Mouse (Mus musculus): ENCODE data around the gene Tstd1. TPM values are rescaled to one million over a fixed set of nuclear protein-coding genes. Genes with fewer than 3 reads are reported as not detected.
A peak's percentile ranks its signal among the peaks of the same experiment; 100 is the strongest.

Tstd1 gene
- polyA plus RNA-seq, 1 experiment from 2014 or later: 8.8 TPM

DNA sequence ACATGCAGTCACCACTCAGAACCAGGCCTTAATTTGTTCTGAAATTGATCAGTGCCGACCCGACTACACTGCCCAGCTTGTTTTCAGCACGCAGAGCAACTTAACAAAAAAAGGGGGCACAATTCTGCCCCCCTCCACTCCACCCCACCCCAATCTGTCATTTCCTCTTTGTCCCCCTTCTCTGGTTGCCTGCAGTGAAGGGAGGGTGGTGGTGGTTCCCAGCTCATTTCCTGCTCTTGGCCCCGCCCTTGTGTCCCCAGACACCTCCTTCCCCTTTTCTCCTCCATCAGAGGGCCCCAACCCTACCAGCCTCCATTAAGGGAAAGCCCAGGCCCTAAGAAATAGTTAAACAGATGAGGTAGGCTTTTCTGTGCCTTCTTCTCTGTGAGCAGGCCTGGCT, 28.6 kb upstream of the Tstd1 start:
- no peak overlapping the region for H3K4me2 ChIP-seq
- WGBS: 83% methylated on average over 4 of the region's 4 CpGs
- H3K9me3 ChIP-seq: no peaks in the 10 kb centered on the region
- H3K4me3 ChIP-seq: no peak overlapping the region
- H3K27ac ChIP-seq: no peak overlapping the region
- H3K4me1 ChIP-seq: no peaks in the 10 kb centered on the region
- H3K27me3 ChIP-seq (replicated peaks): no peaks in the 10 kb centered on the region
- no peaks in the 10 kb centered on the region for H3K36me3 ChIP-seq (replicated peaks)
- ATAC-seq (replicated peaks): no peak
- H3K9ac ChIP-seq: no peak overlapping the region

DNA sequence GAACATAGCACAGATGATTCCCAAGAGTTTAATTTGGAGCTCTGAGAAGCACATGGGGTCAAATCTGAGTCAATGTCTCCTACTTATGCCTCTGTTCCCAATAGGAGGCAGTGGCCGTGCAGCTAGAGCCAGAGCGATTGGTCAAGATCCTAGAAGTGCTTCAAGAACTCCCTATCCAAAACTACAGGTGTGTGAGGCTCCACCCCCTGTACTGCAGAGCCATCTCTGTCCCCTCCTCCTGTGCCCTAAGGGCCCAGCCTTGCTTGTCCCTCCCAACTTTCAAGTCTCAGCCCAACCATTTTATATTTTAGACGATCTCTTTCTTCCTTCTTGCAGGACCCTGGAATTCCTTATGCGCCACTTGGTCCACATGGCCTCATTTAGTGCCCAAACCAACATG, 16.9 kb upstream of the Tstd1 start:
- ATAC-seq (replicated peaks): no peak
- 85% methylated on average over 4 of the region's 4 CpGs for WGBS
- H3K4me1 ChIP-seq: no peaks in the 10 kb centered on the region
- H3K36me3 ChIP-seq (replicated peaks): no peaks in the 10 kb centered on the region
- no peak overlapping the region for H3K4me2 ChIP-seq
- H3K27me3 ChIP-seq (replicated peaks): no peaks in the 10 kb centered on the region; the same call in 1 of the 2 replicates
- no peak overlapping the region for H3K27ac ChIP-seq
- H3K9me3 ChIP-seq: no peaks in the 10 kb centered on the region
- no peak overlapping the region for H3K9ac ChIP-seq
- H3K4me3 ChIP-seq: no peak overlapping the region

DNA sequence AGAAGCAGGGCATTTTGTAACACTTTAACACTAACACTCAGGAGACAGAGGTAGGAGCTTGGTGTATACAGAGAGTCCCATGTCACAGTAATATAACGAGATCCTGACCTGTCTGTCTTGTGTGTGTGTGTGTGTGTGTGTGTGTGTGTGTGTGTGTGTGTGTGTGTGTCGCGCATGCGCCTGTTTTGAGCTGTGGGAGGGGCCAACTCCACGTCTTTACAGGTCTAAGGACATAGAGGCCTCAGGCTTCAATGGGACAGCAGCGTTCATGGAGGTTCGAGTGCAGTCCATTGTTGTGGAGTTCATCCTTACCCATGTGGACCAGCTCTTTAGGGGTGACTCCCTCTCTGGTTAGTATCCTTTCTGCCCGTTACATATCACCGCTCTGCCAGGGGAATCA, 15.7 kb upstream of the Tstd1 start:
- Histone ChIP-seq H3K27ac (no peak overlapping the region), H3K27me3 (replicated peaks) (peaks cover 4% of the 10 kb centered on the region; the same call in 1 of the 2 replicates), H3K4me2 (no peak overlapping the region), H3K36me3 (replicated peaks) (no peaks in the 10 kb centered on the region), H3K9me3 (no peaks in the 10 kb centered on the region), H3K4me1 (no peaks in the 10 kb centered on the region), H3K9ac (no peak overlapping the region), H3K4me3 (no peak overlapping the region)
- ATAC-seq (replicated peaks): no peak
- 76% methylated on average over 7 of the region's 9 CpGs for WGBS

DNA sequence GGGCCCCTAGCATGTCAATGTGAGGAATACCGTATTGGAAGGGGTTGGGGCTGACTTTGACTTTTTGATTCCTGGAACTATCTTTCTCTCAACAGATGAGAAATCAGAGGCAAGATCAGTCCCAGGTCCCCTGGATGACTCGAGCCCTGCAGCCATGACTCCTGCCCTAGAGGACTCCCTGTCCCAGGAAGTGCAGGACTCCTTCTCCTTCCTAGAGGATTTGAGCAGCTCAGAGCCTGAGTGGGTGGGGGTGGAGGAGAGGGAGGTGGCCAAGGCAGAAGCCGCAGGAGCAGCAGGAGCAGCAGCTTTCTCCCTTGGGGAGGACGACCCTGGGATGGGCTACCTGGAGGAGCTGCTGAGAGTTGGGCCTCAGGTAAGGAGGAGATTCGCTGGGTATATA, 11.4 kb upstream of the Tstd1 start:
- Histone ChIP-seq H3K4me1 (no peaks in the 10 kb centered on the region), H3K36me3 (replicated peaks) (no peaks in the 10 kb centered on the region), H3K9me3 (no peaks in the 10 kb centered on the region), H3K27ac (no peak overlapping the region), H3K9ac (no peak overlapping the region), H3K27me3 (replicated peaks) (peaks cover 11% of the 10 kb centered on the region; the same call in 1 of the 2 replicates), H3K4me2 (no peak overlapping the region), H3K4me3 (no peak overlapping the region)
- WGBS: 80% methylated on average over 5 of the region's 5 CpGs
- ATAC-seq (replicated peaks): no peak

DNA sequence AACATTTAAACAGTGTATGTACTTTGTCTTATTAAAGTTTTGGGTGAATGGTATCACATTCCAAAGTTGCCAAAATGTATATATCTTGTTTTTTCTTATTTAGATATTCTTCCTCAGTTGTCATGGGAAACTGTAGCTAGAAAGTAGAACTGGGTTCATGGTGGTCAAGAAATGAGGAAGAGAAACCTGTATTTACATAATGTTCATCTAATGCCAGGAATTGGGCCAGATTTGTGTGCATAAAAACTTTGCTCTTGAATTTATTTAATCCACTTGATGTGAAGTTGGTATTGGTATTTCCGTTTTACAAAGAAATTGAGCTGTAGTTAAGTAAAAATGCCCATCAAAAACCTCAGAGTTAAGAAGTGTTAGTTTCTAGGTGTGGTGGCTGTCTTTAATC, 8.4 kb upstream of the Tstd1 start:
- peaks cover 1% of the 10 kb centered on the region; the same call in 1 of the 2 replicates for H3K36me3 ChIP-seq (replicated peaks)
- 94% methylated on average over 1 of the region's 1 CpGs for WGBS
- H3K27ac ChIP-seq: no peak overlapping the region
- H3K4me3 ChIP-seq: no peak overlapping the region
- no peak overlapping the region for H3K9ac ChIP-seq
- peaks cover 22% of the 10 kb centered on the region for H3K4me1 ChIP-seq
- ATAC-seq (replicated peaks): no peak
- no peak overlapping the region for H3K4me2 ChIP-seq
- H3K27me3 ChIP-seq (replicated peaks): peaks cover 11% of the 10 kb centered on the region; the same call in 1 of the 2 replicates
- H3K9me3 ChIP-seq: no peaks in the 10 kb centered on the region

DNA sequence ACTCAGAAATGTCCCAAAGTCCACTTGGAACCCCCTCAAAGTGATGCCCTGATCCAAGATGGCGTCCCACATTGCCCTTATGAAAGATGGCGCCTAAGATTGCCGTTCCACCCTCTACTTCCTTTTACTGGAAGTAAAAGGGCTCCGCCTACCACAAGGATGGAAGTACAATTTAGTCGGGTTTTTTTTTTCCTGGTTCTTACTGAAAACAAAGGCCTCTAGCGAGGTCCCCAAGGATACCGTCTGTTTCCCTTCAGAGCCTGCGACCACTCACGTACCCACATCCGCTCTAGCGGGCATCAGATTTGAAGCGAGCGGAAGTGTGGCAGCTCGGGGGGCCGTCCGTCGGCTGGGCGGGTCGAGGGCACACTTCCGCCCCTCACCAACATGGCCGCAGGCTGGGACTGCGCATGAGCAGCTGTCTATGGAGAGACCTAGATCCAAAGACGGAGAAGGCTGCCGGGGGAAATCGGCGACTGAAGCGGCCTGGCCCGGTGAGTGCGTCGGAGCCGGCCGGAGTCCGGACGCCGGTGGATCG, 7.7 kb upstream of the Tstd1 start, which contains the start of gene Usf1:
Gene Usf1, plus strand, starts transcription at position 367 of the 538 bp plus-strand sequence.
- Histone ChIP-seq H3K36me3 (replicated peaks) (peaks cover 8% of the 10 kb centered on the region; the same call in 1 of the 2 replicates), H3K27me3 (replicated peaks) (peaks cover 11% of the 10 kb centered on the region; the same call in 1 of the 2 replicates), H3K27ac (peak within 1 kb of the TSS; percentile 96), H3K4me1 (peaks cover 22% of the 10 kb centered on the region), H3K9me3 (no peaks in the 10 kb centered on the region), H3K4me2 (peak within 1 kb of the TSS; percentile 55), H3K4me3 (peak within 1 kb of the TSS; percentile 92), H3K9ac (peak within 1 kb of the TSS; percentile 97)
- ATAC-seq (replicated peaks): peak; percentile 98
- WGBS: under 1% methylated on average over 36 of the region's 36 CpGs

DNA sequence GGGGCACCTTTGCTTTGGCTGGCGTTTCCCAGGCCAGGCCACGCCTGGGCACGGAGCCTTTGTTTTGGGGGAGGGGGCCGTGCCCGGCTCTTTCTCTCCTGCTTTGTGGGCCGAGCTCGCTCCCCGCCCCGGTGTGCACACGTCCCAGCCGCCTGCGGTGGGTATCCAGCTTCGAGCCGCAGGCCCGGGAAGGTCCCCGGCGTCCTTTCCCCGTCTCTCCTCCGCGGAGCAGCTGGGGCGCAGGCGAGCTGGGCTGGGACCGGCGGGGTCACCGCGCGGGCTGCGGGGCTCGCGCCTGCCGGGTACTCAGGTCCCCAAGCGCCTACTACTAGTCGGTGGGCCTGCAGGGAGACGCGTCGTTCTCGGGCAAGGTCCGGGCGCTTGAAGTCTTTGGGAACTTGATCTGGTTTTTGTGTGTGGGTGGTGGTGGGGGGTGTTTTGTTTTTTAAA, 7.2 kb upstream of the Tstd1 start:
- peak overlapping the region; percentile 96 for H3K27ac ChIP-seq
- peaks cover 13% of the 10 kb centered on the region; the same call in 1 of the 2 replicates for H3K36me3 ChIP-seq (replicated peaks)
- WGBS: under 1% methylated on average over 37 of the region's 39 CpGs
- peaks cover 11% of the 10 kb centered on the region; the same call in 1 of the 2 replicates for H3K27me3 ChIP-seq (replicated peaks)
- ATAC-seq (replicated peaks): peak; percentile 86
- peak overlapping the region; percentile 92 for H3K4me3 ChIP-seq
- peaks cover 22% of the 10 kb centered on the region for H3K4me1 ChIP-seq
- H3K4me2 ChIP-seq: peak overlapping the region; percentile 55
- H3K9ac ChIP-seq: peak overlapping the region; percentile 97
- no peaks in the 10 kb centered on the region for H3K9me3 ChIP-seq

DNA sequence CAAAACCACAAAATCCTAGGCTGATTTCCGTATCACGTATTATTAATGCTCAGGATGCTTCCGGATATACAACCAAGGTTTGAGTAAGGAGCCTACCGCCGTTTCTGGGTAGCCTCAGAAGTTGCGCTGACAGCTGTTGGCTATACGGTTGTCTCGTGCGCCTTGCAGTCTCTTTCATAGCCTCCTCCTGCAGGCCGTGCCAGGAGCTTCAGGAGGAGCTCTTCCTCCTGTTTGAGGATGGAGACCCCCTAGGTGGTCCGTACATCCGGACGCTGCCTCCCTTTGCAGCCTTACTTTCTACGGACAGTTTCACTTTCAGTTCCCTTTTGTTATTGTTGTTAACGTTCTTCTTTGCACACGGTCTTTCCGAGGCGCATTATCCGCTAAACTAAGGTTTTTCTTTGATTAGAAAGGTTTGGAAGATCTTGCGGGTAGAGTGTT, 6.7 kb upstream of the Tstd1 start:
- H3K36me3 ChIP-seq (replicated peaks): peaks cover 18% of the 10 kb centered on the region; the same call in 1 of the 2 replicates
- H3K27ac ChIP-seq: peak overlapping the region; percentile 96
- ATAC-seq (replicated peaks): peak; percentile 59
- WGBS: under 1% methylated on average over 20 of the region's 20 CpGs
- H3K4me2 ChIP-seq: peak overlapping the region; percentile 55
- H3K4me3 ChIP-seq: peak overlapping the region; percentile 92
- H3K9ac ChIP-seq: peak overlapping the region; percentile 97
- H3K27me3 ChIP-seq (replicated peaks): peaks cover 11% of the 10 kb centered on the region; the same call in 1 of the 2 replicates
- H3K9me3 ChIP-seq: no peaks in the 10 kb centered on the region
- H3K4me1 ChIP-seq: peaks cover 22% of the 10 kb centered on the region

DNA sequence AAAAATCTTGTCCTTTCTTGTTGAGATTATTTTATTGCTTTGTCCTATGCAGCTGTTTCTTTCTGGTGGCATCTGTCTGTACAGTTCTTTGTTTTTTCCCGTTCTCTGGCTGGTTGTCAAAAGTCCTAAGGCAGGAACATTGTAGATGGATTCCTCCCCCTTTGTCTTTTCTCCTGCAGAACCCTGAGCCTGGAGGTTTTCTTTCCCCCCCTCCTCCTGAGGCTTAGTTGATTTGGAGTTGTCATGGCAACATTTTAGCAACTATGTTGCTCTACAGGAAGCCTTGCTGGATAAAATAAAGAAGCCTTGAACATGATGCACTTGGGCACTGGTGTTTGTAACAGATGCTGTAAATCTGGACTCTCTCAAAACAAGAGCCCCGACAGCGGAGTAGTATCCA, 6.2 kb upstream of the Tstd1 start:
- ATAC-seq (replicated peaks): 0 out of 2 replicates have a peak, but pooled peaks have one; percentile 16
- peaks cover 11% of the 10 kb centered on the region; the same call in 1 of the 2 replicates for H3K27me3 ChIP-seq (replicated peaks)
- 17% methylated on average over 3 of the region's 3 CpGs for WGBS

DNA sequence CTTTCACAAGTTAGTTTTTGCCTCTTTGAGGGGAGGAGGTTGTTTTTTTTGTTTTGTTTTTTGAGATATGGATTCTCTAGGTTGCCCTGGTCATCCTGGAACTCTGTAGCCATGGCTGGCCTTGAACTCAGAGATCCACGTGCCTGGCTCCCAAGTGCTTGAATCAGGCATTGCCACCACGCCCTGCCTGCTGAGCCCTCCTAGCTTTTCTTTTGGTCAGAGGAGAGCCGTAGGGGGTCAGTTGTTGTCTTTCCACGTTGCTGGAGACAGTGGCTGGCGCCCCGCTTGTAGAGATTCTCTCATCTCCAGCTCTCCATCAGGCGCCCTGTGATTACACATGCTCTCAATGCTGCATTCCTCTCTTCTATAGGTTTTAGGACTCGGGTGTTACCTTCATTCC, 5.1 kb upstream of the Tstd1 start:
- H3K9me3 ChIP-seq: no peaks in the 10 kb centered on the region
- H3K27me3 ChIP-seq (replicated peaks): peaks cover 5% of the 10 kb centered on the region; the same call in 1 of the 2 replicates
- H3K36me3 ChIP-seq (replicated peaks): peaks cover 30% of the 10 kb centered on the region
- 78% methylated on average over 8 of the region's 8 CpGs for WGBS
- peak overlapping the region; percentile 55 for H3K4me2 ChIP-seq
- H3K27ac ChIP-seq: no peak overlapping the region
- peaks cover 22% of the 10 kb centered on the region for H3K4me1 ChIP-seq
- H3K9ac ChIP-seq: no peak overlapping the region
- H3K4me3 ChIP-seq: no peak overlapping the region
- ATAC-seq (replicated peaks): no peak

More for the DNA sequence above, 6.2 kb upstream of the Tstd1 start:
- peak overlapping the region; percentile 97 for H3K9ac ChIP-seq
- peak overlapping the region; percentile 55 for H3K4me2 ChIP-seq
- peak overlapping the region; percentile 92 for H3K4me3 ChIP-seq
- H3K27ac ChIP-seq: peak overlapping the region; percentile 96
- peaks cover 22% of the 10 kb centered on the region for H3K4me1 ChIP-seq
- peaks cover 21% of the 10 kb centered on the region; the same call in 1 of the 2 replicates for H3K36me3 ChIP-seq (replicated peaks)
- no peaks in the 10 kb centered on the region for H3K9me3 ChIP-seq

DNA sequence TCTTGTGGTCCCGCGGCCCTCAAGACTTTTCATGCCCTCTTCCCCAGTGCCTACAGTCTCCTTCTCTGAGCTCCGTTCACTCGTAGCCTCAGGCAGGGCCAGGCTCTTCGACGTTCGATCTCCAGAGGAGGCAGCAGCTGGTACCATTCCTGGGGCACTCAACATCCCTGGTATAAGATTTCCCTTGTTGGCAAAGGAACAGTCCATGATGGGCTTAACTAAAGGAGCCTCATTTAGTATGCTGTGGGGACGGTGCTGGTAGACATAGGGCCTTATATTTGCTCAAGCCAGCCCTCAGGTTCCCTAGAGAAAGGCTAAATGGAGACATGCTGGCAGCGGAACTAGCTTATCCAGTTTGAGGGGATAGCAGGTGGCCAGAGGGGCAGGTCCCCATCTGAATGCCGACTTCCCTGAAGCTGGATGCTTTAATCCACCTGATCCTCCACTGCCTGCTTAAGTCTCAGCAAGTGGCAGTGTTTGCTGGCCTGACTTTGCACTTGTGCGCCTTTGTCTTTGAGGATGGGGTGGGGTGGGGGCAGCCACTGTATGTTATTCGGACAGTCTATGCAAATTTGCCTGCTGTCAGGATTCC, 715 bp downstream of the Tstd1 start:
- Histone ChIP-seq H3K4me3 (no peak overlapping the region), H3K36me3 (replicated peaks) (peaks cover 42% of the 10 kb centered on the region), H3K4me2 (no peak overlapping the region), H3K9ac (no peak overlapping the region), H3K27me3 (replicated peaks) (no peaks in the 10 kb centered on the region), H3K27ac (peak overlapping the region; percentile 10), H3K4me1 (peaks cover 5% of the 10 kb centered on the region), H3K9me3 (no peaks in the 10 kb centered on the region)
- WGBS: 37% methylated on average over 12 of the region's 12 CpGs
- ATAC-seq (replicated peaks): peak; percentile 63

DNA sequence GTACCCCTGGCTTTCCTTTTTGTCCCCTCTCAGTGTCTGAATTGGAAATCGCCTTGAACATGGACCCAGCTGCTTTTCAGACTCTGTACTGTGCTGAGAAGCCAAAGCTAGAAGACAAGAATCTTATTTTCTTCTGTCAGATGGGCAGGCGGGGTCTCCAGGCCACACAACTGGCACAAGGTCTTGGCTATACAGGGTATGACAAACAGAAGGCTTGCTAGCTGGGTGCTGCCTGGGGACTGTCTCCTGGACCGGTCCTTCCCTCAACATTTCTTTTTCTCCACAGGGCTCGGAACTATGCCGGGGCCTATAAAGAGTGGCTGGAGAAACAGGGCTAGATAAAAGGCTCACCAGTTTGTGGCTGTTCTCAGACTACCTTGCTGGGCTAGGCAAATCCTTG, 1.2 kb downstream of the Tstd1 start:
- Histone ChIP-seq H3K9ac (no peak overlapping the region), H3K36me3 (replicated peaks) (peaks cover 42% of the 10 kb centered on the region), H3K4me2 (no peak overlapping the region), H3K27ac (peak overlapping the region; percentile 10; the same call in 1 of the 2 replicates), H3K9me3 (no peaks in the 10 kb centered on the region), H3K4me1 (0 out of 2 replicates have a peak, but pooled peaks cover 2% of the 10 kb centered on the region), H3K4me3 (no peak overlapping the region), H3K27me3 (replicated peaks) (no peaks in the 10 kb centered on the region)
- ATAC-seq (replicated peaks): peak; percentile 41
- WGBS: 53% methylated on average over 5 of the region's 5 CpGs

Measured in midbrain, embryonic 15.5 days (tissue).